Mouse (Mus musculus) kidney, postnatal 4 days (tissue): ENCODE data around the gene Zfp593.
"Not testable (repeated sequence)": the region's sequence is repeated elsewhere in the genome, so short reads cannot be mapped to it uniquely, and the experiment has no call there.

Experiments used
- DNase-seq, 2 experiments: peaks; one replicate each; pipeline ENCODE4 v3.0.0; 2021; ENCODE audit warnings: mixed read lengths in 2 of 2

Gene Zfp593

DNA sequence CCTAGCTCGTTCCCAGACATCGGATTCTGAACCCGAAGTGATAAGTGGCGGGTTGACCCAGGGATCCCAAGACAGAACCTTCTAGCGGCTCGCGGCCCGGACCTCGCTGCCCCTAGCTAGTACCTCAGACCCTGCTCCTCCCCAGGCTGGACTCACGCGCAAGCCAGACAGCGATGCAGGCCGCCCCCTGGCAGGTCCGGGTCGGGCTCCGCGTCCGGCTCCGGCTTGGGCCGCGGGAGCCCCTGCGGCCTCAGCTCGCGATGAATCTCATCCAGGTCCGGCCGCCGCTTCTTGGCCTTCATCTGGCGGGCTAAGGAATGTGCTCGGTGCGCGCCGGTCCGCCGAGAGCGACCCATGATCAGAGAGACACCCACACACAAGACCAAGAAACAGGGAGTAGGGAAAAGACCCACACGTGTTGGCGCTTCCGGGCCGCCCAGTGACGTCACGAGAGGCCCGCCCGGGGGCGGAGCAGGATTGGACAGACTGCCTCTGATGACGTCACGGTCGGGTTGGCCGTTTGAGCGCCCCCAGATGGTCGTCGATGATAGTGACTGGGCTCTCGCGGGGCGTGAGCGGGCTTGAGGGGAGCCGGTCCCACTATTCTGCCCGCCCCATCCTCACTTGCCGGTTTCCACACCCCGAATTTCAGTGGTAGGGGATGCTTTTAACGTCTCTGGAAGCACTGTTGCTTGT, at the start of gene Zfp593:
Gene Zfp593, minus strand, starts transcription at position 445 of the 696 bp plus-strand sequence.
- DNase-seq, result peak; percentile 97

DNA sequence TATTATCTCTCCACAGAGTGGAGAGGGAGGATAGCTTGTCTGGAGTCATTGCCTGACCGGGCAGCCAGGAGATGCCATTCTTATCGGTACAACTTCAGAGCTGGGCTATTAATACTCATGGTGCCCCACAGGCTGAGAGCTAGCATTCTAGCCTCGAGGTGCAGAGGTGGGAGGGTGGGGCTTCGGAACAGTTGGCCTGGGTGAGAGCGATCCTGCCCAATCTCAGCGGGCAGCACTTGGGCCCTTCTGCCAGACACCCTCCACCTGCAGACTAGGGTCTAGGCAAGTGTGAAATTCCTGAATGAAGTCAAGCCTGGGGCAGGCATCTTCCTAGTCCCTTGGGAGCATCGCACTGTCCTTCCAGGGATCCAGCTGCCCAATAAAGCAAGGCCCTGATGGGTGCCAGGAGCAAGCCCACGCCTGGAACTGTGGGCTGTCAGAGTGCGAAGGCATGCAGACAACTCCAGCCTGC, 48.3 kb upstream of the Zfp593 start:
- DNase-seq, result no peak

DNA sequence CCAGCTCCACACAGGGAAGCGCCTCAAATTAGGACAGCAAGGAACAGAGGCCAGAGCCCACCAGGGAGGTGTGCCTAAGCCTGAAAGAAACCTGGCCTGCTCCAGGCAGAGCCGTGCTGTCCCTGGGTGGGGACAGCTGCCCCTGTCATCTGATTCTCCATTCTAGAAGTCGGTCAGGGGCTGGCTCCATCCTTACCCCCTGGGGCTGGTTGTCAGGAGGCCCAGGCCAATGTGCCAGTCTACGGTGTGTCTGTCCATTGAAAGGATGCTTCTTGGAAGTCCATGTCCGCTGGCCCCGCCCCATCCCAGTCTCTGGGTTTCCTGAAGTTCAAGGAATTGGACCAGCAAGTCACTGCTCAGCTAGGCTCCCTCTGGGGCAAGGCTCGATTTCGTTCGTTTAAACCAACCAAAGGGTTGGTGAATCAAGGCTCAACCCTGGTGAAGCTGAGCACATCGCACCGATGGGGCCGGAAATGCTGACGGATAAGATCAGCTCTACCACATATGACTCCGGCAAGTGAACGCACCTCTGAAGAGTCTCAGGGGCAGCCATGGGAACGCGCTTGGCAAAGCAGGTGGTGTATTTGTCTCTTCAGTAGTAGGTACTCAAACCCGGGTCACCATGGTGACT, 47.8 kb upstream of the Zfp593 start:
- no peak for DNase-seq

DNA sequence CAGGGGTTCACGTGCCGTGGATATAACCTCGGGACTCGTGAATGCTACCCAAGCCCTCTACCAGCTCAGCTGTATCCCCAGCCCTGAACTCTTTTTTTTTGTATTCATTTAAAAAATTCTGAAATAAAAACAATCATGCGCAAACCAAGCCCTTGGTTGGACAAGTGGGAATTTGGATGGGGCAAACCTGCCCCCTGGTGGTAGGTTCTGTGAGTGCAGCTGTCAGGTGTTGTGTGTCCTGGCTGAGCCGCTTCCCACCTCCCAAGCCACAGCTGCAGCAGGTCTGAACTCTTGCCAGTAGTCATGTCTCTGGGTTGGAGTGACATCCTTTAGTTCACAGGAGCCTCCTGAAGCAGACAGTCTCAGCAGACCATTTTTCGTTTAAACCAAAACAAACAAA, 46.7 kb upstream of the Zfp593 start:
- DNase-seq, result peak; percentile 86 to 87

DNA sequence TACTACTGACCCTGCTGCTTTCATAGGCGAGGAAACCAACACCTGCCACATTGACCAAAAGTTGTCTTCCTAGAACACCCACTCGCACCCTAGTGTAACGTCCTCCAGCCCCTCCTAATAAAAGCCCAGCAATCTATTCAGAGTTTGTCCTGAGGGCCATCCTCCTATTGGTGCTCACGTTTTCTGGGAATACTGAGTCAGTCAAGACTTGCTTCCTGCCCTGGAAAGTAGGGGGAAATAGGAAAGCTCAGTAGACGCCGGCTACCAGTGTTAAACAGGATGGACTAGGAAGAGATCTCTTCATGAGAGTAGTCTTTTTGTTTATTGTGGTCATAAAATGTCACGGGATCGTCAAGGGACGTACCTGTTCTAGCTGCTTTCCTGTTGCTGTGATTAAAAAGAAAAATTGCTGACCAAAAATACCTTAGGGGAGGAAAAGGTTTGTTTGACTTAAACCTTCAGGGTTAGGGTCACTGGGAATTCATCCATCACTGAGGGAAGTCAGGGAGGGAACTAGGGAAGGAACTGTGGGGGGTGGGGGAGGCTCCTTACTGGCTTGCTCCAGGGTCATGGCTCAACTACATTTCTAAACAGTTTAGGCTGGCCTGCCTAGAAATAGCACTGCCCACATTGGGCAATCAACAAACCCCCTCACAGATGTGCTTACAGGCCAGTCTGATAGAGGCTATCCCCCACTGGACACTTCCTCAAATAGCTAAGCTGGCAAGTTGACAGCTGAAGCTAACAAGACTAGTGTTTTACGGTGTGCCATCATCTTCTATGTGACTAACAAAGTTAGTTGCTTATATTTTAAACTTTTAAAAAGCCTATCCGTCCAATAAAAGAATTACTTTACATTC, 43.2 kb upstream of the Zfp593 start:
- DNase-seq, result peak in 1 of 2 experiments; percentile 45

DNA sequence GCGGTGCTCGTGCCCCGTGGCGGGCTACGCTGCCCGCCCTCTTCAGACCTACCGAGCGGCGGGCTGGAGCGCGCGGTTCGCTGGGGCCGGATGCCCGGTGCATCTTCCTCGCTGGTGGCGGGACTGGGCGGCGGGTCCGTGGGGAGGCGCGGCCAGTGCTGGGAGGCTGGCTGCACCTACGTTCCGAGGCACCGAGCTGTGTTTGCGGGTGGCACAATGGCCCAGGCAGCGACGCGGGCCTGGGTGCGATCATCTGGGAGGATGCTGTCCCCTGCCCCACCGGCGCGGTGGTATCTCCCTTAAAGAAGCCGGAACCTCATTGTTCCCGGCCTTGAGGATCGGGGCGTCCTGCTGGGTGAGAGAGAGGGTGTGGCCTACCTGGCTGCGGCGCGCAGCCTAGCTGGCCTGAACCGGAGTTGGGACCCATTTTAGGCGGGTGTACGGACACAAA, 42.2 kb upstream of the Zfp593 start, which contains the start of gene Pdik1l:
Gene Pdik1l, minus strand, starts transcription at position 321 of the 451 bp plus-strand sequence.
- DNase-seq, result peak; percentile 82 to 90

DNA sequence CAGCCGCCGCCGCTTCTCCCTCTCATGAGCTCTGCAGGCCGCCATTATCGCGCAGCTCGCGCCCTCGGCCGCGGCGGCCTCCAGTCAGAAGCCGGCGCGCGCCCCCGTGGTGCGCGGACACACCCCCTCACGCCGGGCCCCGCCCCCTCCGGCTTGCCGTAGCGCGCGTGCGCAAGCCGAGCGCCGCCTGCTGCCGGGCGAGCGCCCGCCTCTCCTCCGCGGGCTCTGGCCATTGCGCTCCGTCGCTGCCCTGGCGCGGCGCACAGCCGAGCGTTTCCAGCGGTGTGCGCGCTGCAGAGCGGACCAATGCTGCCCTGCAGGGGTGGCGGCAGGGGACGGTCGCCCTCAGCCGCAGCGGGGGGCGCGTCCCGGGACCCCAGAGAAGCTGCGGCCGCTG, 41.8 kb upstream of the Zfp593 start:
- peak; percentile 97 to 98 for DNase-seq

DNA sequence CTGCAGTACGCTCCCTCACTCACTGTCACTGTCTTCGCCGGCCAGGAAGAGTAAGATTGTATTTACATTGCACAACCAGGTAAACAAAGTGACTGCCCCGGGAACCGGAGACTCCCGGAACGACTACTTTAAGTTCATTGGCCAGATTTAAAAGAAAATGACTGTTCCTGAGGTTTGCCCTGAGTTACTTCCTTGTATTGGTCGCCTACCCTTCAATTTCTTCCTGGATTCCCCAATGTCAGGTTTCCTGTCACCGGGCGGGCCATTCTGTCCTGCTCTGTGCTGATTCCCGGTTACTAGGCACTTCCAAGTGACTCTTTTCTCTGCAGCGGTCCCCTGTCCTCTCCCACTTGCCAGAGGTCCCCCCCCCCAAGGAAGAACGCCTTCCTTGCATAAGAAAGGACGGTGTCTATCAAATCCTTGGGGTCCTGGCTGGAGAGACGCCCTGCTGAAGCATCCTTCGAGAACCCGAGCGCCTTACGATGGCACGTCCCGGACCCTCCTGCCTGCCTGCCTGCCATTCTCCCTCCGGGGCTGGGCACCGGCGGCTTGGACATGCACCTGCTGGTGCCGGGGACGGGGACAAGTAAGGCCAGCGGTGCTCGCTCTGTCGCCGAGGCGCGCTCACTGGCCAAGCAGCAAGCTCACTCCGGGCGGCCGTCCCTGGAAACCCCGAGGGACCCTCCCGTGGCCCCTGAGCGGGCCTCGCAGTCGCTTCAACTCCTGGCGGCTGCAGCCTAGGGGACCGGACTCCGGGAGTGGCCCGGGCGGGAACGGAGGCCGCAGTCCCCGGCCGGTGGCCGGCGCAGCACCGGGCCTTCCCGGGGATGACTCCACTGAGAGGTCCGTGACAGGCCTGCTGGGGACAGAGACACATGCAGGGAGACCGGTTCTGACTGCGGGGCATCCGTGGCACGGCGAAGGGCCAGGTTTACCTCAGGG, 41.1 kb upstream of the Zfp593 start:
- peak; percentile 20 to 55 for DNase-seq

DNA sequence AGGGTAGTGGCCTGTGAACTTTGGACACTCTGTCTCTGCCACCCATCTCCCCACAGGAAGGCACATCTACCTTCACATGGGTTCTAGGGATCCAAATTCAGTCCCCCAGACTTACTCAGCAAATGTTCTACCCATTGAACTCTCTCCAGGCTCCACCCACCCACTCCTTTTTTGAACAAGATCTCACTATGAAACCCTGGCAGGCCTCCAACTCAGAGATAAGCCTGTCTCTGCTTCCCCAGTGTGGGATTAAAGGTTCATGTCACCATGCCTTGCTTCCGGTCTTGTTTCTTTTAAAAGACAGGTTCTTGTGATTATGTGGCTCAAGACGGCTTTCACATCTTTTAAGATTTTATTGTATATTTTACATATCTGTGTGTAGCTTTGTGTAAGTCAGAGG, 39.5 kb upstream of the Zfp593 start:
- DNase-seq, result no peak

DNA sequence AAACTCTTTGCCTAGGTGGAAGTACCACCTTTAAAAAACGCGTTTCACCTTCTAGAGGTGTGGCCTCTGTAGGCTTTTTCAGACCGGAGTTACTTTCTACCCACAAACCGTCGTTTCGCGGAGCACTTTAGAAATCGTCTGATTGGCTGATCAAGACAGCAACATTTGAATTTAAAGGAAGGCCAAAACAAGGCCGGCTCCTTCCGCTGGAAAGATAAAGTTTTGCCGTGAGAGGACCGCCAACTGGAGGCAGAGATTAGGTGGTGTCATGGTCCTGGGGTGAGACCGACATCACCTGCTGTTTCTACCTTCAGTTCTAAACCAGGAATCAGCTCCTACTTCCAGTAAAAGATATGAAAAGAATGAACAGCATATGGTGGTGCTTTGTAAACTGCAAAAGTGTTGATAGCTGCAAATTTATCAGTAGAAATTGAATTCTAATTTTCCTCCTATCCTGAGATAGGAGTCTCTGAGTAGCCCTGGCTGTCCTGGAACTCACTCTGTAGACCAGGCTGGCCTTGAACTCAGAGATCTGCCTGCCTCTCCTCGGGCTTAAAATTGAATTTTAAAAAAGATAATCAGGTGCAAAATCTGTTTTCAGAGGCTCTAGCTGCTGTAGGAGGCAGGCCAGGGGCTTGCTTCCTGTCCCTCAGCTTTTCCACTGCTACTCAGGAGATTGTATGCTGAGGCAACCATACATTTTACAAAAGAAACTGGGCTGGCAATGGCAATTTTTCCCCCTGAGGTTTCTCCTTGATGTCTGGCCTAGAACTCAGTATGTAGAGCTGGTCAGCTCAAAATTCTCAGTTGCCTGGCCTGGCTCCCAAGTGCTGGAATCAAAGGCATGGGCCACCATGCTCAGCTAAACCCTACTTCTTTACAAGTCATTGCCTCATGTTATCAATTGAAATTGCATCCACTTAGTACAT, 28.3 kb upstream of the Zfp593 start:
- DNase-seq, result peak in 1 of 2 experiments; percentile 51

DNA sequence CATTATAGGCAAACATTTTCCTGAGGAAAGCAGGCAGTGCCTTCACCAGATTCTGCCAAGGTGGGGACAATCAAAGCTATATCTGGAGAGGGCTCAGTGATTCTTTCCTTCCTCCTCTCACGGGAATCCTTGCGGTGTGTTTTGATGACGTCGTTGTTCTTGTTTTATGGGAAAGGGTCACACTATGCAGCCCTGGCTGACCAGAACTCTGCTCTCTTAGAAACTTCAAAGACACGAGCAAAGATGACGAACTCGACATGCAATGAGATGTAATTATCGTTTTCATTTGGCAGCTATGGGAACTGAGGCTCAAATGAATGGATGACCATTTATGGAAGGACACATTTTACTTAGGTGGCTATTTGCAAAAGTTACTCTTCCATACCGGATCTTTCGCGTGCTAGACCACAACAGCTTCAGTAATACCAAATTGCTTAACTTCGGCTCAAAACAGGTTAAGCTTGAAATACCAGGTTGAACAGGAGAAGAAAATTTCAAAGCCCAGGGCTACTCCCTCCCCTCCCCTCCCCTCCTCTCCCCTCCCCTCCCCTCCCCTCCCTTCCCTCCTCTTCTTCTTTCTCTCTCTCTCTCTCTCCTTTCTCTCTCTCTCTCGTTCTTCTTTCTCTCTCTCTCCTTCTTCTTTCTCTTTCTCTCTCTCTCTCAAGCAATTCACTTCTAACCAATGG, 27.5 kb upstream of the Zfp593 start:
- DNase-seq, result no peak

DNA sequence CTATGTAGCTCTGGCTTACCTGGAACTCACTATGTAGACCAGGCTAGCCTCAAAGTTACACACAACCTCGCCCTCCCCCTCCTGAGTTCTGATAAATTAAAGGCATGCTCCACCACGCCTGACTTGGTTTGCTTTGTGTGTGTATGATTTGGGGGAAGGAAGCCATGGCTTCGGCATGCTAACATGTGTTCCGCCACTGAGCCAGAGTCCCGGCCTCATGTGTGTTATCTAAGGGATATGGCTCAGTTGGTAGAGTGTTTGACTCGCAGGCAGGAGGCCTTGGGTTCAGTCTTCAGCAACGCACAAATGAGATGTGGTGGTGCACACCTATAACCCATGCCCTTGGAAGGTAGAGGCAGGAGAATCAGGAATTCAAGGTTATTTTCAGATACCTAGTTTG, 26.6 kb upstream of the Zfp593 start:
- no peak for DNase-seq

DNA sequence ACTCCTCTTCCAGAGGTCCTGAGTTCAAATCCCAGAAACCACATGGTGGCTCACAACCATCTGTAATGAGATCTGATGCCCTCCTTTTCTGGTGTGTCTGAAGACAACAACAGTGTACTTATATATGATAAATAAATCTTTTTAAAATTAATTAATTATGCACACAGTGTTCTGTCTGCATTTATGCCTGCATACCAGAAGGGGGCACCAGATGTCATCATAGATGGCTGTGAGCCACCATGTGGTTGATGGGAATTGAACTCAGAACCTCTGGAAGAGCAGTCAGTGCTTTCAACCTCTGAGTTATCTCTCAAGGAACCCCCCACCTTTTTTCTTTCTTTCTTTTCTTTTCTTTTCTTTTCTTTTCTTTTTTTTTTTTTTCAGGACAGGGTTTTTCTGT, 24.2 kb upstream of the Zfp593 start:
- DNase-seq, result not testable (repeated sequence)

DNA sequence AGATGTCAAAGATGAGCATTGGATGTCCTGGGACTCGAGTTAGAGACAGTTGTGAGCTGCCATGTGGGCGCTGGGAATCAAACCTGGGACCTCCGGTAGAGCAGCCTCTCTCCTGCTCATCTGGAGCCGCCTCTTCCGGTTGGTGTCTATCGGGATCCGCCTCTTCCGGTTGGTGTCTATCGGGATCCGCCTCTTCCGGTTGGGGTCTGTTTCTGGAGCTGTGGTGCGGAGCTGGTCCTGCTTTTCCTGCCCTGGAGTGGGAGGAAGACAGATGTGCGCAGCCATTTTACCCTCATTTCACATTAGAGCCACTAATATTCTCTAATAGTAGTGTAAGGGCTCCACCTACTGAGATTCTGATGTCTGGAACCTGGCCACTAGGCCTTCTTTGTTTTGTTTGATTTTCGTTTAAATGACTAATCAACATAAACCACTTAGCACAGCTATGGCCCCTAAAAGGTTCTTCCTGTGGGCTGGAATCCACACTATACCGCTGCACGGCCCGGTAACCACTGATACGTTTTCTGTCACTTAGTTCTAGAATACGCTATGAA, 22.8 kb upstream of the Zfp593 start:
- no peak for DNase-seq

DNA sequence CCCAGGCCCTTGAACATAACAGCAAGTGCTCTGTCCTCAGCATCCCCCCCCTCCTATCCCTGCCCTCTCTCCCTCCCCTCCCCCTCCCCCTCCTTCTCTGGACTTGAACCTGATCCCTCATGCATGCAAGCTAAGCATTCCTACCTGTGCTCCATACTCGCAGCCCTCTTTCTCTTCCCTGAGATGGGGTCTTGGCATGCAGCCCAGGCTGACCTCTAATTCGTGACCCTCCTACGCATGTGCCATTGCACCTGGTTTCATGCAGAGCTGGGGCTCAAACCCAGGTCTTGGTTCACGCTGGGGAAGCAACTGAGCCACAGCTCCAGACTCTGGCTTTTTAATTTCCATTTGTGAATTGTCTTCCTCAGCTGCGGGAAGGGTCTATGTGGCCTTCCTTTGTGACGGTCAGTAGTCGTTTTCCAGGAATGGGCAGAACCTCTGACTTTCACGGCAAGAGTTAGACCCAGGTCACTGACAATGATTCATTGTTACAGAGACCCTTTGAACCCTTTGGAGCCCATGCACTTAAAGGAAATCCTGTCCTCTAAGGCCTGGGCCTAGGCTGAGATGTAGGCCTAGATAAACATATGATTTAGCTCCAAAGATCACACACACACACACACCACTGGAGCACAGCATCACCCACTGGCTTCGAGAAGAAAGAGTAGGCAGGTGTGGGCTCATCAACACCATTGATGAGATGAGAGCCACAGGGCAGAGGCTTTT, 20.6 kb upstream of the Zfp593 start:
- peak; percentile 27 to 38 for DNase-seq

DNA sequence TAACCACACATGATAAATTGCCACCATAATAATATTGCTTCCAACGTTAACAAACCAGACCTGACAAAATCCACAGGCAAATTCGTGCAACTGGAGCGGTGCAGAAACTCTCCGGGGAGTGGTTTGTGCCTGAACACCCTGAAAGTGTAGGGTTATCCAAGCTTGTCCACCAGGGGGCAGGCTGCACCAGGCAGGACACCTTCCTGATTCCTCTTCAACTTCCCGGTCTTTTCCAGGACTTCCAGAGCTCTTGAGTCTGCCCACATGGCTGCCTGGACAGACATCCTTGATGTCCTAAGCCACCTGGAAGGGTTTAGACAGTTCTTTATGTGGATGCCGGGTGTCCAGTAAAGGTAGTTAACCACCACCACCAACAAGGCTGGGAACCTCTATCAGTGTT, 17.8 kb upstream of the Zfp593 start:
- peak; percentile 85 to 89 for DNase-seq

DNA sequence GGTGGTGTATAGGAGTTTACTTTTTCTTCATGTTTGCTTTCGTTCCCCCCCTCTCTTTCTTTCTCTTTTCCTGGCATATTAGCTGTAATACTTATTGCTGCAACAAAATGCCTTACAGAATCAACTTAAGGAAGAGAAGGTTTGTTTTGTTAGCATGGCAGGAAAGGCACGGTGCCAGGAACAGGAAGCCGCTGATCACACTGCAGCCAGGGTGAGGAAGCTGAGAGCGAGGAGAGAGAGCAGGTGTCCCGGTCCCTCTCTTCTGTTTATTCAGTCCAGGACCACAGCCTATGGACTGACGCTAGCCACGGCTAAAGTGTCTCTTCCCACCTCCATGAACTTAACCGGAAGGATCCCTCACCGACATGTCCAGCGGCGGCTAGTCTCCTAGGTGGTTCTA, 13.0 kb upstream of the Zfp593 start:
- DNase-seq, result peak in 1 of 2 experiments; percentile 49

DNA sequence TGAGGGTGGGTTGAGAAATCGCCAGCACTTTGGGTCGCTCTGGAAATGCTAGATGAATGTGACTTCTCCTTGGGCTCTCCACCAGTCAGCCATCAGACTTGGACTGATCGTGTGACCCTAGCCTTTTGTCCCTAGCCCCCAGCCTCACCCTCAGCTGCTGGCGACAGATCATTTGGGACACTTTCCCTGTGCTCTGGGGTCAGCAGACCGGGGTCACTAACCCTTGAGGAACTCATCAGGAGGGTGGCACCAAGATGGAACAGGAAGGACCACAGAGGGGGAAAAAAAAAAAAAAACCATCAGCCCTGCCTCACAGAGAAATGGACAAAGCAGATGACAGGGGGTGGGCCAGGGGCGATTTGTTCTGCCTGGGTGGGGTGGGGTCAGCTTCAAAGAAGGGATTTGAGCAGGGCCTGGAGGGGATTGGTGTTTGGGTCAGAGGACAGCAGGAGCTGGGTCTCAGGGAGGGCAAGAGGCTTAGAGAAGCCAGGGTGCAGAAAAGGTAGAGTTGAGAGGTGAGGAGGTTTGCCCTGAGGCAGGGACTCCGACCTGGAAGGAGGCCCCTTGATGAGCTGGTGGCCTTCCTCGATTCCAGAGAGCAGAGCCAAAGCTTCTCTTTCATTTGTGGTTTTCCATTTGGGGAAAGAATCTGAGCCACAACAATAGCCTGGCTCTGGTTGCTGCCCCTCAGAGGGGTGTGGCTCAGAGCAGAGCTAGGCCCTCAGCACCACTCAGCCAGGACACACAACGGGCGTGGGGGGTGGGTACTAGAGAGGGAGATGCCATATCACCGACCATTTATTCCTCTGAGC, 12.0 kb upstream of the Zfp593 start:
- no peak for DNase-seq
